14 mouse cellular contexts compared by ENCODE assay signal in genomic region chr8:77682008-77682934, GRCm38 (mm10). TPM values are rescaled to one million over a fixed set of nuclear protein-coding genes. Genes with fewer than 3 reads are reported as not detected.
A peak's percentile ranks its signal among the peaks of the same experiment; 100 is the strongest.
DNase-seq lines count a peak whose midpoint lies in the region; ATAC-seq and TF ChIP-seq lines count a peak whose summit lies in the region.
"Had no signal": no experiment of that assay in that cellular context is flagged by ENCODE, and none has a peak within 500 bp of the region (broad histone marks: within the 10 kb centered on the region; RNA-seq: fewer than 3 reads in every experiment).

No protein-coding gene starts in this region.

- no peak for TF ChIP-seq POLR2A in kidney, adult 2 months (IDR thresholded peaks at IDR 0.05; ENCODE audit: low read depth, low read length)

- H3K4me2 ChIP-seq in midbrain, embryonic 11.5 days = no peak overlapping the region
- H3K4me2 ChIP-seq in midbrain, embryonic 13.5 days (replicated peaks) = no peak overlapping the region
- H3K4me2 ChIP-seq in stomach, embryonic 16.5 days (ENCODE audit: low read depth, low read length) = peak overlapping the region; percentile 36
- H3K4me2 ChIP-seq: liver, embryonic 15.5 days had no signal

- peak overlapping the region; percentile 50; the same call in 1 of the 2 replicates for H3K27ac ChIP-seq in kidney, adult 2 months (ENCODE audit: insufficient read depth, low read depth, low read length)
- no peak overlapping the region for H3K27ac ChIP-seq in midbrain, embryonic 11.5 days (ENCODE audit: low read depth, low read length)
- H3K27ac ChIP-seq in midbrain, embryonic 13.5 days = no peak overlapping the region
- H3K27ac ChIP-seq in stomach, embryonic 16.5 days (ENCODE audit: low read length) = peak overlapping the region; percentile 72
- H3K27ac ChIP-seq: liver, embryonic 15.5 days; midbrain, embryonic 10.5 days had no signal

- H3K9me3 ChIP-seq in midbrain, embryonic 11.5 days (ENCODE audit: control insufficient read depth, low read length) = no peaks in the 10 kb centered on the region
- no peaks in the 10 kb centered on the region for H3K9me3 ChIP-seq in midbrain, embryonic 13.5 days
- no peaks in the 10 kb centered on the region for H3K9me3 ChIP-seq in stomach, embryonic 16.5 days (replicated peaks; ENCODE audit: control insufficient read depth, low read length)
- H3K9me3 ChIP-seq: liver, embryonic 15.5 days; midbrain, embryonic 10.5 days had no signal

- ATAC-seq in midbrain, embryonic 11.5 days (ENCODE audit: low FRiP score) = no peak
- no peak for ATAC-seq in midbrain, embryonic 13.5 days
- ATAC-seq in stomach, embryonic 16.5 days (ENCODE audit: insufficient read depth, low FRiP score) = no peak

- H3K27me3 ChIP-seq in kidney, adult 2 months (replicated peaks; ENCODE audit: control insufficient read depth, insufficient read depth, low read length) = no peaks in the 10 kb centered on the region
- H3K27me3 ChIP-seq in midbrain, embryonic 11.5 days (ENCODE audit: control insufficient read depth, insufficient read depth, low read length) = no peaks in the 10 kb centered on the region
- H3K27me3 ChIP-seq in midbrain, embryonic 13.5 days = no peaks in the 10 kb centered on the region
- H3K27me3 ChIP-seq in stomach, embryonic 16.5 days (ENCODE audit: control insufficient read depth, insufficient read depth, low read length) = no peaks in the 10 kb centered on the region
- H3K27me3 ChIP-seq: liver, embryonic 15.5 days had no signal

- peak; percentile 24 for DNase-seq in embryo, embryonic 10.5 days (ENCODE audit: low spot score)
- DNase-seq in embryo, embryonic 10 days (ENCODE audit: low spot score) = no peak
- peak; percentile 2 for DNase-seq in kidney, adult 2 months
- DNase-seq in kidney, adult 8-10 months = no peak
- peak; percentile 44 for DNase-seq in midbrain, embryonic 11.5 days (ENCODE audit: low spot score, missing footprints)
- no peak for DNase-seq in cerebellum, postnatal 14 days
- DNase-seq: adrenal gland, postnatal 25 days; cerebellum, adult 18-20 months; retina, postnatal 1 day; thymus, postnatal 25 days had no signal

- H3K9ac ChIP-seq in midbrain, embryonic 11.5 days (ENCODE audit: low read length) = no peak overlapping the region
- H3K9ac ChIP-seq in midbrain, embryonic 13.5 days (replicated peaks) = no peak overlapping the region
- H3K9ac ChIP-seq in stomach, embryonic 16.5 days (ENCODE audit: low read length) = no peak overlapping the region
- H3K9ac ChIP-seq: liver, embryonic 15.5 days had no signal

- H3K36me3 ChIP-seq in kidney, adult 2 months (ENCODE audit: control insufficient read depth, insufficient read depth, low read length) = no peaks in the 10 kb centered on the region
- no peaks in the 10 kb centered on the region for H3K36me3 ChIP-seq in midbrain, embryonic 11.5 days (ENCODE audit: control insufficient read depth, insufficient read depth, low read length)
- H3K36me3 ChIP-seq in midbrain, embryonic 13.5 days = no peaks in the 10 kb centered on the region
- no peaks in the 10 kb centered on the region for H3K36me3 ChIP-seq in stomach, embryonic 16.5 days (ENCODE audit: control insufficient read depth, insufficient read depth, low read length)
- H3K36me3 ChIP-seq: liver, embryonic 15.5 days; midbrain, embryonic 10.5 days had no signal

- no peak overlapping the region for H3K4me3 ChIP-seq in kidney, adult 2 months (ENCODE audit: insufficient read depth, low read depth, low read length)
- no peak overlapping the region for H3K4me3 ChIP-seq in midbrain, embryonic 11.5 days (ENCODE audit: low read depth, low read length)
- H3K4me3 ChIP-seq in midbrain, embryonic 13.5 days (replicated peaks) = no peak overlapping the region
- no peak overlapping the region for H3K4me3 ChIP-seq in stomach, embryonic 16.5 days (replicated peaks; ENCODE audit: low read length)
- H3K4me3 ChIP-seq: liver, embryonic 15.5 days; midbrain, embryonic 10.5 days had no signal

- H3K4me1 ChIP-seq in kidney, adult 2 months (ENCODE audit: control insufficient read depth, insufficient read depth, low read length) = no peaks in the 10 kb centered on the region
- no peaks in the 10 kb centered on the region for H3K4me1 ChIP-seq in midbrain, embryonic 11.5 days (ENCODE audit: control insufficient read depth, insufficient read depth, low read length)
- H3K4me1 ChIP-seq in midbrain, embryonic 13.5 days (replicated peaks) = no peaks in the 10 kb centered on the region
- peaks cover 21% of the 10 kb centered on the region for H3K4me1 ChIP-seq in stomach, embryonic 16.5 days (ENCODE audit: control insufficient read depth, insufficient read depth, low read length)
- H3K4me1 ChIP-seq: liver, embryonic 15.5 days; midbrain, embryonic 10.5 days had no signal

- TF ChIP-seq CTCF in kidney, adult 2 months (conservative IDR thresholded peaks at IDR 0.05; ENCODE audit: insufficient read depth, insufficient read length, low read depth, low read length) = no peak

- 29% methylated on average over 15 of the region's 15 CpGs for WGBS in kidney, adult 2 months
- 84% methylated on average over 15 of the region's 15 CpGs for WGBS in midbrain, embryonic 11.5 days
- WGBS in midbrain, embryonic 13.5 days = 79% methylated on average over 15 of the region's 15 CpGs
- 30% methylated on average over 15 of the region's 15 CpGs for WGBS in stomach, embryonic 16.5 days

RNA-seq across cellular contexts. Expression of gene Ednra, which starts 42.0 kb away (rescaled TPM):
- polyA plus RNA-seq in kidney, adult 2 months (2012; rRNA removed) = 3.7 and 4.1 TPM in 2 replicates
- polyA plus RNA-seq in midbrain, embryonic 11.5 days (2014; fragmentation: Nextera tagmentation; extraction: Ambion mirVana) = 13.4 and 17.9 TPM in 2 replicates
- polyA plus RNA-seq in midbrain, embryonic 13.5 days (2015; fragmentation: Nextera tagmentation; extraction: Ambion mirVana) = 4.4 and 6.2 TPM in 2 replicates
- polyA plus RNA-seq in stomach, embryonic 16.5 days (2015; fragmentation: Nextera tagmentation; extraction: Ambion mirVana) = 26.0 and 28.7 TPM in 2 replicates

Comparison
In these comparisons a context has a peak if more than half of its experiments do, and no peak if none do; other contexts are left out.
1. DNase-seq: peak in embryo, embryonic 10.5 days (single experiment), kidney, adult 2 months (single experiment) and midbrain, embryonic 11.5 days (single experiment); none in embryo, embryonic 10 days (single experiment), kidney, adult 8-10 months (0 of 2) and cerebellum, postnatal 14 days (0 of 2).
2. H3K27ac ChIP-seq: peak in kidney, adult 2 months (single experiment) and stomach, embryonic 16.5 days (single experiment); none in midbrain, embryonic 11.5 days (single experiment) and midbrain, embryonic 13.5 days (single experiment).